Mouse (Mus musculus): Measurements from ENCODE around the gene Rbfox1. TPM values are rescaled to one million over a fixed set of nuclear protein-coding genes. Genes with fewer than 3 reads are reported as not detected.

Rbfox1 gene
- polyA plus RNA-seq, 1 experiment from 2014 or later: 3.9 TPM

- WGBS: 93% methylated on average over 3 of the region's 3 CpGs
- no peaks in the 10 kb centered on the region for H3K36me3 ChIP-seq (ENCODE audit: control insufficient read depth, insufficient read depth, low read length)
- H3K9me3 ChIP-seq (ENCODE audit: control insufficient read depth, low read length): no peaks in the 10 kb centered on the region
- H3K4me1 ChIP-seq (ENCODE audit: control insufficient read depth, insufficient read depth, low read length): no peaks in the 10 kb centered on the region
- no peak overlapping the region for H3K4me2 ChIP-seq (ENCODE audit: low read depth, low read length)
- no peaks in the 10 kb centered on the region for H3K27me3 ChIP-seq (replicated peaks; ENCODE audit: control insufficient read depth, insufficient read depth, low read length)
- no peak overlapping the region for H3K4me3 ChIP-seq (ENCODE audit: low read length)
- ATAC-seq: no peak
- no peak overlapping the region for H3K27ac ChIP-seq (ENCODE audit: low read length)
- no peak overlapping the region for H3K9ac ChIP-seq (ENCODE audit: low read depth, low read length)
These were observed 1566.0 kb downstream of the Rbfox1 start for GRCm38 (mm10) chr16:7451193-7451592.

GRCm38 (mm10) chr16:7457571-7457970, 1572.4 kb downstream of the Rbfox1 start:
- H3K9ac ChIP-seq (ENCODE audit: low read depth, low read length): no peak overlapping the region
- H3K27ac ChIP-seq (ENCODE audit: low read length): no peak overlapping the region
- no peaks in the 10 kb centered on the region for H3K36me3 ChIP-seq (ENCODE audit: control insufficient read depth, insufficient read depth, low read length)
- no peak overlapping the region for H3K4me3 ChIP-seq (ENCODE audit: low read length)
- no peaks in the 10 kb centered on the region for H3K27me3 ChIP-seq (replicated peaks; ENCODE audit: control insufficient read depth, insufficient read depth, low read length)
- no peaks in the 10 kb centered on the region for H3K4me1 ChIP-seq (ENCODE audit: control insufficient read depth, insufficient read depth, low read length)
- WGBS: 72% methylated on average over 4 of the region's 4 CpGs
- ATAC-seq: no peak
- no peaks in the 10 kb centered on the region for H3K9me3 ChIP-seq (ENCODE audit: control insufficient read depth, low read length)
- no peak overlapping the region for H3K4me2 ChIP-seq (ENCODE audit: low read depth, low read length)
